ENCODE assay signal across 8 mouse cellular contexts in genomic region chr4:132532496-132532895, GRCm38 (mm10). TPM values are rescaled to one million over a fixed set of nuclear protein-coding genes. Genes with fewer than 3 reads are reported as not detected.
A peak's percentile ranks its signal among the peaks of the same experiment; 100 is the strongest.
DNase-seq lines count a peak whose midpoint lies in the region; ATAC-seq lines count a peak whose summit lies in the region.

No protein-coding gene starts in this region.

- H3K4me2 ChIP-seq in embryonic facial prominence, embryonic 14.5 days (ENCODE audit: low read depth, low read length) = peak overlapping the region; percentile 92
- peak overlapping the region; percentile 70 for H3K4me2 ChIP-seq in hindbrain, embryonic 14.5 days (replicated peaks)
- peak overlapping the region; percentile 88 for H3K4me2 ChIP-seq in liver, embryonic 12.5 days

- H3K4me1 ChIP-seq in embryonic facial prominence, embryonic 14.5 days (ENCODE audit: control insufficient read depth, insufficient read depth, low read length) = peaks cover 14% of the 10 kb centered on the region
- peaks cover 32% of the 10 kb centered on the region for H3K4me1 ChIP-seq in hindbrain, embryonic 14.5 days (replicated peaks; ENCODE audit: control insufficient read depth, insufficient read depth, low read length)
- peaks cover 75% of the 10 kb centered on the region for H3K4me1 ChIP-seq in liver, embryonic 12.5 days

- 15% methylated on average over 5 of the region's 5 CpGs for WGBS in embryonic facial prominence, embryonic 14.5 days
- 38% methylated on average over 5 of the region's 5 CpGs for WGBS in hindbrain, embryonic 14.5 days
- WGBS in liver, embryonic 12.5 days (ENCODE audit: insufficient replicate concordance) = 3% methylated on average over 5 of the region's 5 CpGs

- H3K27ac ChIP-seq in embryonic facial prominence, embryonic 14.5 days (replicated peaks; ENCODE audit: low read depth, low read length) = peak overlapping the region; percentile 94
- peak overlapping the region; percentile 98 for H3K27ac ChIP-seq in hindbrain, embryonic 14.5 days
- H3K27ac ChIP-seq in liver, embryonic 12.5 days = peak overlapping the region; percentile 99

- H3K36me3 ChIP-seq in embryonic facial prominence, embryonic 14.5 days (ENCODE audit: control insufficient read depth, insufficient read depth, low read length) = peaks cover 24% of the 10 kb centered on the region
- H3K36me3 ChIP-seq in hindbrain, embryonic 14.5 days (replicated peaks; ENCODE audit: control insufficient read depth, insufficient read depth) = peaks cover 21% of the 10 kb centered on the region
- H3K36me3 ChIP-seq in liver, embryonic 12.5 days = peaks cover 48% of the 10 kb centered on the region

- H3K9ac ChIP-seq in embryonic facial prominence, embryonic 14.5 days (ENCODE audit: low read depth, low read length) = peak overlapping the region; percentile 89
- H3K9ac ChIP-seq in hindbrain, embryonic 14.5 days = peak overlapping the region; percentile 97
- peak overlapping the region; percentile 97 for H3K9ac ChIP-seq in liver, embryonic 12.5 days

- DNase-seq in ovary, adult 18-20 months (ENCODE audit: low spot score) = peak; percentile 50
- no peak for DNase-seq in ovary, postnatal 10 days (ENCODE audit: low spot score)
- peak; percentile 25 for DNase-seq in embryonic facial prominence, embryonic 14.5 days (ENCODE audit: low spot score)
- DNase-seq in hindbrain, embryonic 14.5 days (ENCODE audit: low spot score) = no peak
- DNase-seq in testis, postnatal 14 days (ENCODE audit: low spot score) = peak; percentile 51
- DNase-seq in layer of hippocampus, postnatal 25 days (ENCODE audit: extremely low spot score in 1 of 2, low spot score in 1 of 2) = no peak
- no peak for DNase-seq in gastrocnemius, postnatal 10 days

- H3K27me3 ChIP-seq in embryonic facial prominence, embryonic 14.5 days (replicated peaks; ENCODE audit: control insufficient read depth, insufficient read depth, low read length) = no peaks in the 10 kb centered on the region
- no peaks in the 10 kb centered on the region for H3K27me3 ChIP-seq in hindbrain, embryonic 14.5 days (ENCODE audit: control insufficient read depth, insufficient read depth, low read length)
- no peaks in the 10 kb centered on the region for H3K27me3 ChIP-seq in liver, embryonic 12.5 days (replicated peaks)

- H3K9me3 ChIP-seq in embryonic facial prominence, embryonic 14.5 days (ENCODE audit: control insufficient read depth, low read length) = no peaks in the 10 kb centered on the region
- no peaks in the 10 kb centered on the region for H3K9me3 ChIP-seq in hindbrain, embryonic 14.5 days (ENCODE audit: control insufficient read depth, low read length)
- no peaks in the 10 kb centered on the region for H3K9me3 ChIP-seq in liver, embryonic 12.5 days (replicated peaks)

- peak overlapping the region; percentile 70 for H3K4me3 ChIP-seq in embryonic facial prominence, embryonic 14.5 days (ENCODE audit: low read depth, low read length)
- peak overlapping the region; percentile 81 for H3K4me3 ChIP-seq in hindbrain, embryonic 14.5 days (replicated peaks; ENCODE audit: low read length)
- H3K4me3 ChIP-seq in liver, embryonic 12.5 days = peak overlapping the region; percentile 97

- peak; percentile 19; the same call in 1 of the 2 replicates for ATAC-seq in embryonic facial prominence, embryonic 14.5 days (ENCODE audit: low read depth)
- no peak for ATAC-seq in hindbrain, embryonic 14.5 days (ENCODE audit: low FRiP score)
- peak; percentile 31 for ATAC-seq in liver, embryonic 12.5 days

RNA-seq across cellular contexts. Expression of gene Atpif1, which starts 1.0 kb away (rescaled TPM):
- polyA plus RNA-seq in embryonic facial prominence, embryonic 14.5 days (2014; fragmentation: Nextera tagmentation; extraction: Ambion mirVana) = 984 and 996 TPM in 2 replicates
- 1,422 and 1,589 TPM in 2 replicates for polyA plus RNA-seq in hindbrain, embryonic 14.5 days (2014; fragmentation: Nextera tagmentation; extraction: Ambion mirVana)
- polyA plus RNA-seq in liver, embryonic 12.5 days (2016; fragmentation: Nextera tagmentation; extraction: Ambion mirVana) = 2,000 and 2,061 TPM in 2 replicates
- total RNA-seq in layer of hippocampus, postnatal 25 days (2021) = 100 to 1,000 TPM; 461 to 496 TPM
- total RNA-seq in gastrocnemius, postnatal 10 days (2021) = 100 to 1,000 TPM; 115 to 139 TPM

RNA-seq across cellular contexts. Expression of gene Dnajc8, which starts 2.9 kb away (rescaled TPM):
- polyA plus RNA-seq in embryonic facial prominence, embryonic 14.5 days (2014; fragmentation: Nextera tagmentation; extraction: Ambion mirVana) = 133 and 136 TPM in 2 replicates
- 126 and 136 TPM in 2 replicates for polyA plus RNA-seq in hindbrain, embryonic 14.5 days (2014; fragmentation: Nextera tagmentation; extraction: Ambion mirVana)
- polyA plus RNA-seq in liver, embryonic 12.5 days (2016; fragmentation: Nextera tagmentation; extraction: Ambion mirVana) = 143 and 148 TPM in 2 replicates
- total RNA-seq in layer of hippocampus, postnatal 25 days (2021) = 10 to 100 TPM; 84.5 to 88.5 TPM
- 10 to 100 TPM; 70.0 to 74.9 TPM for total RNA-seq in gastrocnemius, postnatal 10 days (2021)

RNA-seq across cellular contexts. Expression of gene Sesn2, which starts 22.2 kb away (rescaled TPM):
- polyA plus RNA-seq in embryonic facial prominence, embryonic 14.5 days (2014; fragmentation: Nextera tagmentation; extraction: Ambion mirVana) = 6.2 and 6.4 TPM in 2 replicates
- 6.7 and 7.1 TPM in 2 replicates for polyA plus RNA-seq in hindbrain, embryonic 14.5 days (2014; fragmentation: Nextera tagmentation; extraction: Ambion mirVana)
- 9.3 and 10.6 TPM in 2 replicates for polyA plus RNA-seq in liver, embryonic 12.5 days (2016; fragmentation: Nextera tagmentation; extraction: Ambion mirVana)
- total RNA-seq in layer of hippocampus, postnatal 25 days (2021) = 10 to 100 TPM; 13.2 to 13.3 TPM
- 1 to 10 TPM; 2.2 to 2.6 TPM for total RNA-seq in gastrocnemius, postnatal 10 days (2021)

RNA-seq across cellular contexts. Expression of gene Ptafr, which starts 31.4 kb away (rescaled TPM):
- 0.55 and 0.58 TPM in 2 replicates for polyA plus RNA-seq in embryonic facial prominence, embryonic 14.5 days (2014; fragmentation: Nextera tagmentation; extraction: Ambion mirVana)
- 0.43 and 0.67 TPM in 2 replicates for polyA plus RNA-seq in hindbrain, embryonic 14.5 days (2014; fragmentation: Nextera tagmentation; extraction: Ambion mirVana)
- polyA plus RNA-seq in liver, embryonic 12.5 days (2016; fragmentation: Nextera tagmentation; extraction: Ambion mirVana) = 0.77 and 0.94 TPM in 2 replicates
- 1 to 10 TPM; 1.4 to 1.9 TPM for total RNA-seq in layer of hippocampus, postnatal 25 days (2021)
- 1 to 10 TPM; 2.0 to 2.8 TPM for total RNA-seq in gastrocnemius, postnatal 10 days (2021)

Comparison
In these comparisons a context has a peak if more than half of its experiments do, and no peak if none do; other contexts are left out.
1. DNase-seq: peak in ovary, adult 18-20 months (single experiment), embryonic facial prominence, embryonic 14.5 days (single experiment) and testis, postnatal 14 days (single experiment); none in ovary, postnatal 10 days (single experiment), hindbrain, embryonic 14.5 days (single experiment), layer of hippocampus, postnatal 25 days (0 of 2) and gastrocnemius, postnatal 10 days (single experiment).
2. Peak in every context shown above with its lines, with median percentiles within 50 percentile points of each other: H3K27ac ChIP-seq, H3K4me2 ChIP-seq, H3K4me3 ChIP-seq and H3K9ac ChIP-seq.